Mouse (Mus musculus) forebrain, embryonic 13.5 days (tissue): ENCODE measurements around the gene Fli1. TPM values are rescaled to one million over a fixed set of nuclear protein-coding genes. Genes with fewer than 3 reads are reported as not detected.
A peak's percentile ranks its signal among the peaks of the same experiment; 100 is the strongest.

Experiments
- ATAC-seq: fragments of 200-750 bp; cut with Nextera tagmentation; 2 replicates; pipeline ENCODE4 v1.8.0; 2017
- H3K27ac ChIP-seq: fragments of 300-500 bp; sonication (generic); 2 replicates; pipeline ENCODE4 v1.5.1; 2015; ENCODE audit warnings: inconsistent platforms, mild to moderate bottlenecking, moderate library complexity
- H3K27me3 ChIP-seq: fragments of 300-500 bp; sonication (generic); 2 replicates; pipeline ENCODE4 v1.6.1; 2015; ENCODE audit warnings: mild to moderate bottlenecking, inconsistent platforms
- H3K36me3 ChIP-seq: fragments of 300-500 bp; sonication (generic); 2 replicates; pipeline ENCODE4 v1.6.1; 2015; ENCODE audit warnings: mild to moderate bottlenecking, inconsistent platforms; ENCODE audit not compliant: poor library complexity, severe bottlenecking
- H3K4me1 ChIP-seq: fragments of 300-500 bp; sonication (generic); 2 replicates; pipeline ENCODE4 v1.6.1; 2015; ENCODE audit warnings: inconsistent platforms
- H3K4me2 ChIP-seq: fragments of 300-500 bp; sonication (generic); 2 replicates; pipeline ENCODE4 v1.6.1; 2015; ENCODE audit warnings: inconsistent platforms, mild to moderate bottlenecking, moderate library complexity
- H3K4me3 ChIP-seq: fragments of 300-500 bp; sonication (generic); 2 replicates; pipeline ENCODE4 v1.5.1; 2015; ENCODE audit warnings: mild to moderate bottlenecking, inconsistent platforms
- H3K9ac ChIP-seq: fragments of 300-500 bp; sonication (generic); 2 replicates; pipeline ENCODE4 v1.6.1; 2015; ENCODE audit warnings: mild to moderate bottlenecking, inconsistent platforms
- H3K9me3 ChIP-seq: fragments of 300-500 bp; sonication (generic); replicated peaks from 2 replicates; pipeline ENCODE4 v1.6.1; 2016; ENCODE audit warnings: inconsistent platforms
- WGBS: fragments of 180-500 bp; shearing (Covaris S2); methylation state at CpG from one replicate; pipeline ENCODE4 v1.1.7; 2015; 5-methylcytosine and 5-hydroxymethylcytosine counted together
- polyA plus RNA-seq: library from polyadenylated mRNA; unstranded; fragments of >200 nt; fragmentation: Nextera tagmentation; extraction: Ambion mirVana; gene quantifications from 2 replicates; pipeline ENCODE4 v1.2.1, GENCODE M21; 2015

Gene Fli1
- polyA plus RNA-seq, 1 experiment from 2014 or later: 7.0 TPM

DNA sequence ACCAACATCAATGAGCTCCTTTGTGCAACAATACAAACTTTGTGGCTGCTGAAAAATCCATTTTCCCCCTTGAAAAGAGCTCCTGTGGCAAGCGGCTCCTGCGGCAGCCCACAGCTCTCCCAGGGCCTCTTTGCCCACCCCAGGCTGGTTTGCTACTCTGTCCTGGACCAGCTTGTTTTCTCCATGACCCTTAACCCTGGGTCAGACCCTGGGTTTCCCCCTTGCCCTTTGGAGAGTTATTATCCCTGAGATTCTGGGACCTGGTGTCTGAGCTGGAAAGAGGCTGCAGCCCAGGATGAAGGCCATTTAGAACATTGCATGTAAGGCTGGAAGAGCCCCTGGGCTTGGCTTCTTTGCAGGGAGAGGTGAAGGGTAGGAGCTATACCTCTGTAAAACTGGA lies 4.1 kb upstream of the Fli1 start:
- Histone ChIP-seq H3K27me3 (peaks cover 100% of the 10 kb centered on the region), H3K27ac (no peak overlapping the region), H3K9ac (no peak overlapping the region), H3K4me3 (no peak overlapping the region), H3K9me3 (no peaks in the 10 kb centered on the region), H3K4me1 (peaks cover 27% of the 10 kb centered on the region), H3K4me2 (no peak overlapping the region), H3K36me3 (no peaks in the 10 kb centered on the region)
- no peak for ATAC-seq
- WGBS: 12% methylated on average over 2 of the region's 2 CpGs

DNA sequence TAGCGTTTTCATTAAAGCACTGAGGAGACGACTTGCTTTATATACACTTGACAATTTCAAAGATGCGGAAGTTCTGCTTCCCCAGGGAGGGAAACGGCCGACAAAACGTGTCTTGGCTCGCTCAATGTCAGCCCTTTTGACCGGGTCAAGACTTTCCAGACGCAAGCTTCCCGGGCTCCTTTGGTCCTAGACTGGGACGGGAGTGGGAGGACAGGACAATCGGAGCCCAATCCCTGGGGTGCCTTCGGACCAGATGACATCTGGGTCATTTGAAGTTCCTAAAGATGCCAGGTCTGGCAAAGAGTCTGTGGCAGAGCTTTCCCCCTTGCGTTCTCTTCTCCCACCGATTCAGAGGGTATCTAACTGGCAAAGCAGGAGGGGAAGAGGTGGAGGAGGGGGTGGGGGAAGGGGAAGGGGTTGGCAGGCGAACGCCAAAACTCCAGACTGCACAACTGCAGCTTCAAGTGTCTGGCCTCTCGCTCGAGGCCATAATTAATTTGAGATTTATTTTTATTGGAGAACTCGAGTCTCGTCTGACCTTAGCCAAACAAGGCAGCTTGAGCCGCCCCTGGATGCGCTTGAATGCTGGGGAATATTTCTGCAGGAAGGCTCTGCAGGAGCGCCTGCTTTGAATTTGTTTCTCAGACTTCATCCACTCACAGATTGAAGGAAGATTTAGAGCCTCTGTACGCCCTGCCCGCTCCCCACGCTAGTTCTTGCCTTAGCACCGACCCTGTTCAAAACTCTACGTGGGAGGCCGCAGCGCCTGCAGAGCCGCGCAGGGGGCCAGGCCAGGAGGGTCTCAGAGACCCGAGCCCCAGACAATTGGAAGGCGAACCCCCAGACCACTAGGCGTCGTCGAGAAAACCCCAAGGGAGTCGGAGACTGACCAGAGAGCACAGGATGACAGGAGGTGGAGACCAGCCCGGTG lies 2.3 kb upstream of the Fli1 start:
- under 1% methylated on average over 40 of the region's 40 CpGs for WGBS
- Histone ChIP-seq H3K27me3 (peaks cover 99% of the 10 kb centered on the region), H3K36me3 (no peaks in the 10 kb centered on the region), H3K4me2 (peak overlapping the region; percentile 29; the same call in 1 of the 2 replicates), H3K4me1 (peaks cover 40% of the 10 kb centered on the region), H3K9me3 (no peaks in the 10 kb centered on the region), H3K4me3 (no peak overlapping the region), H3K9ac (no peak overlapping the region), H3K27ac (no peak overlapping the region)
- no peak for ATAC-seq

- no peak overlapping the region for H3K27ac ChIP-seq
- peaks cover 99% of the 10 kb centered on the region for H3K27me3 ChIP-seq
- H3K36me3 ChIP-seq: no peaks in the 10 kb centered on the region
- 3% methylated on average over 8 of the region's 8 CpGs for WGBS
- no peak overlapping the region for H3K4me3 ChIP-seq
- no peak overlapping the region for H3K4me2 ChIP-seq
- no peak overlapping the region for H3K9ac ChIP-seq
- no peaks in the 10 kb centered on the region for H3K9me3 ChIP-seq
- H3K4me1 ChIP-seq: peaks cover 42% of the 10 kb centered on the region
- no peak for ATAC-seq
These were observed 1.4 kb upstream of the Fli1 start for GRCm38 (mm10) chr9:32543923-32544575.

DNA sequence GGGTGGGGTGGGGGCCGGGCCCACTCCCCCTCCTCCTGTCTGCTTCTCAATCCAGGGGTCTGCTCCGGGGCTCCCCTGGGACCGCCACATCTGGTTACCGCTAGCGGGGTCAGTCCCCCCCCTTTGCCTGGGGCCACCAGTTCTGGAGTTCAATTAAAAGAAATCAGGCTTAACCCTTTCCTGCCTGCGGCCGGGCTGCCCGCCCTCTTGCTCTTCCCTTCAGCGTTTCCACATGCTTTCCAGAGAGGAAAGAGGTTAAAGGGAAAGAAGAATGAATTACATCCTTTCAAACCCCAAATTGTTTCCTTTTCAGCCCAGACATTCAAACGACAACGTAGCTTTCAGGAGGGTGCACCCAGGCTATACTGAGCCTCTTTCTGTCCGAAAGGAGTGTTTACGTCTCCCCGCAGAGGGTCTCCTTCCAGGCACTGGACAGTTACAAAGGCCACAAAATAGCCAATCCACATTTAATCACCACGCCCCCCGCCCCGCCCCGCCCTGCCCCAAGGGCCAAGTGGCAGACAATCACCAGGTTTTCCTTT lies 450 bp upstream of the Fli1 start:
- WGBS: under 1% methylated on average over 18 of the region's 18 CpGs
- peak overlapping the region; percentile 48 for H3K4me2 ChIP-seq
- H3K36me3 ChIP-seq: no peaks in the 10 kb centered on the region
- H3K9ac ChIP-seq: no peak overlapping the region
- peaks cover 99% of the 10 kb centered on the region for H3K27me3 ChIP-seq
- no peaks in the 10 kb centered on the region for H3K9me3 ChIP-seq
- no peak overlapping the region for H3K27ac ChIP-seq
- ATAC-seq: no peak
- peaks cover 42% of the 10 kb centered on the region for H3K4me1 ChIP-seq
- peak overlapping the region; percentile 21 for H3K4me3 ChIP-seq

DNA sequence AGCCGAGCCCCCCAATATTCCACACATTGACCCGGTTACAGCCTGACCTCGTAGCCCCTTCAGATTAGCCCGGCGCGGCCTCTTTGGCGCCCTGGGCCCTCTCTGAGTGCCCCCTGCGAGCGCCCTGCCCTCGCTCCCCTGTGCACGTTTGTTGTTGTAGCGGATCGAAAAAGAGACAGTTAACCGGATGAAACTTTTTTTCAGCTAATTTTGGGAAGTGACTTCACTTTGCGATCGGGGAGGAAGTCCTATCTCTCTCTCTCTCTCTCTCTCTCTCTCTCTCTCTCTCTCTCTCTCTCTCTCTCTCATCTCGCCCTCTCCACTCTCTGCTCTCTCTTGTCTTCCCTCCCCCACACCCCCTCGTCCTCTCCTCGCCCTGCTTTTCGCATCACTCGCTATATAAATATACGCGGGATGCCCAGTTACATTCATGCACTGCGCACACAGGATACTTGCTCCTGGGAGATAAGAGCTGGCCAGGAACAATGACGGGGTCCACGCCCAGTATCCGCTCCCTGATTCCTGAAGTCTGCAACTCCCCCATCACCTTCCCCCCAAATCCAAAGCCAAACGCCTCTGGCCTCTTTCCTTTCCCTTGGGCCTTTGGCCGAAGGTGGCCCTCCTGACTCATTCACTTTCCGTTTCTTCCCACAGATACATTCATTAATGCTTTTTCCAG lies 1.3 kb downstream of the Fli1 start:
- Histone ChIP-seq H3K4me3 (peak overlapping the region; percentile 50), H3K9ac (peak overlapping the region; percentile 67), H3K4me2 (peak overlapping the region; percentile 85), H3K9me3 (no peaks in the 10 kb centered on the region), H3K36me3 (no peaks in the 10 kb centered on the region), H3K27ac (no peak overlapping the region; the same call in 1 of the 2 replicates), H3K27me3 (peaks cover 95% of the 10 kb centered on the region), H3K4me1 (peaks cover 42% of the 10 kb centered on the region)
- under 1% methylated on average over 30 of the region's 30 CpGs for WGBS
- ATAC-seq: peak; percentile 22; the same call in 1 of the 2 replicates

DNA sequence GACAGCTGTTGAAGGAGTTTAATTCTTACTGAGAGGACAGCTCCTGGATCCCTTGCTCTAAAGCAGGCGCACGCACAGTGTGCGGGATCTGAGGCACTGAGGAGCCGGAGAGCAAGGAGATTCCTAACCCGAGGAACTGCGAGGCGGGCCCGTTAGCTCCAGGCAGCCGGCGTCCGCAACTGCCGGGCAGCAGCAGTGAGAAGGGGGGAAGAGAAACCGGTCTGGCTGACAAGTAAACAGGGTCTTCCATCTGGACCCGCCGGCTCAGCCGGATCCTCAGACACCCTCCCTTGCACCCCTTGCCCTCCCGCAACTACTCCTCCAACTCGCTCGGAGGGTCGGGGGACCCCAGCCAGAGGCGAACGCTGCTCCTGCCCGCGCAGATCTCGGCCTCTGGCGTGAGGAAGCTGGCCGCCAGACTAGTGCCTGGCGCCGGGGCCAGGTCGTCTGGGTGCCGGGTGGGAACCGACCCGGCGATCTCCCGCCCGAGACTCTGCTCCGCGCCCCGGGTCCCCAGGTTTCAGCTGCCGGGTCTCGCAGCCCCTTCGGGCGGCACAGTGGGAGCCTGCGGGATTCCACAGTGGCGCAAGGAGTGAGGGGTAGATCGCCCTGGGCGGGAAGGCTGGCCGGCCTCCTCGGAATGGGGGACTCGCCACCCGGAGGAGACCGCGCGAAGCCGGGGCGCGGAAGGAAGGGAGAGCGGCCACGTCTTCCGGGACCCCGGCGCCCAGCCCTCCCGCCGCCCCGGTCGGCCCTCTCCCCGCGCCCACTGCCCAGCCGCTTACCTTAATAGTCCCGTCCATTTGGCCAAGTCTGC lies 2.0 kb downstream of the Fli1 start:
- peak; percentile 57 for ATAC-seq
- Histone ChIP-seq H3K9me3 (no peaks in the 10 kb centered on the region), H3K27me3 (peaks cover 87% of the 10 kb centered on the region), H3K36me3 (no peaks in the 10 kb centered on the region), H3K4me3 (peak overlapping the region; percentile 50), H3K27ac (no peak overlapping the region; the same call in 1 of the 2 replicates), H3K4me2 (peak overlapping the region; percentile 85), H3K4me1 (peaks cover 42% of the 10 kb centered on the region), H3K9ac (peak overlapping the region; percentile 67)
- WGBS: under 1% methylated on average over 70 of the region's 70 CpGs

DNA sequence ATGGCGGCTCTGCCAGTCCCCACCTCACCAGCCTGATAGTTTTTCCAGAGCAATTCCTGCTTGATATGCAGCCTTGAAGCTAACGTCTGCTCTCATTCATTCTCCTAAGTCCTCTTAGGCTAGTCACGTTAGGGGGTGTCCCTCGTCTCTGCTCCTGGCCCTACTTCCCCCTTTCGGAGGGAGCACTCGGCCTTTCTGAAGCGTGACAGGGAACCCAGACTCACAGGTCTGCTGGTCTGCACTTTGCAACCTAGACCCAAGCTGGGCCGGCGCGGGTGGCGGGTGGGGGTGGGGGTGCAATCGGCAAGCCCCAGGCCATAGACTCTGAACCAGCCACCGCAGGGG lies 2.6 kb downstream of the Fli1 start:
- Histone ChIP-seq H3K9ac (peak overlapping the region; percentile 67), H3K36me3 (no peaks in the 10 kb centered on the region), H3K9me3 (no peaks in the 10 kb centered on the region), H3K4me2 (peak overlapping the region; percentile 85), H3K27me3 (peaks cover 81% of the 10 kb centered on the region), H3K4me3 (peak overlapping the region; percentile 50), H3K4me1 (peaks cover 37% of the 10 kb centered on the region), H3K27ac (no peak overlapping the region)
- WGBS: 3% methylated on average over 13 of the region's 13 CpGs
- peak; percentile 55 for ATAC-seq

DNA sequence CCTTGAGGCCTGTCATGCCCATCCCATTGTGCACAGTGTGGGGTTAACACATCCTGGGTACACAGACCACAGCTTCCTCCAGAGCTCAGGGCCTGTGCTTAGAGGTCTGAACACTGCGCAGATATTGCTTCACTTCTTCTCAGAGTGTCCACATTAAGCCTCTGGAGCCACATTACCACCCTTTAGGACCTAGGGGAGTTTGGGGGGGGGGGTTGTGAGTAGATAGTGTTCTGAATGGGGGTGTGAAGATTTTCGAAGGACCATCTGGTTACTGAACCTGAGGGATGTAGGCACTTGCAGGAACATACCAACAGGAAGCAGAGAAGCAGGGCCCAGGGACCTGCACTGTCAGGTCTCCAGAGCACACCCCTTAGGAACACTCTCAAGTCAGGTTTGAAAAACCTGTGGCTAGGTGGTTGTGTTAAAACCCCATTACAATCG lies 3.3 kb downstream of the Fli1 start:
- Histone ChIP-seq H3K4me3 (no peak overlapping the region), H3K27ac (no peak overlapping the region), H3K9me3 (no peaks in the 10 kb centered on the region), H3K36me3 (no peaks in the 10 kb centered on the region), H3K4me2 (no peak overlapping the region), H3K27me3 (peaks cover 74% of the 10 kb centered on the region), H3K4me1 (peaks cover 32% of the 10 kb centered on the region), H3K9ac (no peak overlapping the region)
- WGBS: 41% methylated on average over 3 of the region's 3 CpGs
- no peak for ATAC-seq

DNA sequence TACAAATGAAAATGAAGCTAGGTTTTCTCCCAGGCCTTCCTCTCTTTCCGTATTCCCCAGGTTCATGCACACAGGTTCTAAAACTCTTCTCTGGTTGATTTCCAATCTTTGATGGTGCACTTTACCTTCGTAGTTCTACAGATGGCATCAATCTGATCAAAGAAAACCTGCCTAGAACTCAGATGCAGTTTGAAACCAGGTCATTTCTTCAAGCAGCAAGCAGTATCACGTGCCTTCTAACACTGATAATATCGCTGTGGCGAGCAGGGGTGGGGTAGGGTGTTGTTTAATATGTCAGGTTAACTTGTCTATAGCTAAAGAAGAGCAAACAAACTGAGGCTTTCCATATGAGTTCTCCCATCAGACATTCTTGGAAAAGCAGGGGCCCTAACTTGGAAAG lies 4.5 kb downstream of the Fli1 start:
- H3K9me3 ChIP-seq: no peaks in the 10 kb centered on the region
- WGBS: 92% methylated on average over 5 of the region's 5 CpGs
- H3K36me3 ChIP-seq: no peaks in the 10 kb centered on the region
- H3K4me2 ChIP-seq: no peak overlapping the region
- no peak overlapping the region for H3K9ac ChIP-seq
- H3K4me3 ChIP-seq: no peak overlapping the region
- H3K27ac ChIP-seq: no peak overlapping the region
- peaks cover 62% of the 10 kb centered on the region for H3K27me3 ChIP-seq
- peaks cover 30% of the 10 kb centered on the region for H3K4me1 ChIP-seq
- no peak for ATAC-seq

GRCm38 (mm10) chr9:32537706-32538105 lies 5.0 kb downstream of the Fli1 start:
- no peaks in the 10 kb centered on the region for H3K36me3 ChIP-seq
- H3K9me3 ChIP-seq: no peaks in the 10 kb centered on the region
- no peak overlapping the region for H3K4me2 ChIP-seq

GRCm38 (mm10) chr9:32535201-32535955 lies 7.3 kb downstream of the Fli1 start:
- Histone ChIP-seq H3K9ac (no peak overlapping the region), H3K4me2 (no peak overlapping the region), H3K4me1 (peaks cover 5% of the 10 kb centered on the region), H3K4me3 (no peak overlapping the region), H3K27me3 (peaks cover 36% of the 10 kb centered on the region), H3K36me3 (no peaks in the 10 kb centered on the region), H3K27ac (no peak overlapping the region), H3K9me3 (no peaks in the 10 kb centered on the region)
- ATAC-seq: no peak
- WGBS: 61% methylated on average over 2 of the region's 2 CpGs

More at GRCm38 (mm10) chr9:32537706-32538105, 5.0 kb downstream of the Fli1 start:
- Histone ChIP-seq H3K27me3 (peaks cover 58% of the 10 kb centered on the region), H3K27ac (no peak overlapping the region), H3K4me1 (peaks cover 25% of the 10 kb centered on the region), H3K9ac (no peak overlapping the region), H3K4me3 (no peak overlapping the region)
- 85% methylated on average over 6 of the region's 6 CpGs for WGBS
- no peak for ATAC-seq
